Mouse (Mus musculus) MEL (cell line): ENCODE measurements around the gene Fto. TPM values are rescaled to one million over a fixed set of nuclear protein-coding genes. Genes with fewer than 3 reads are reported as not detected.

ENCODE experiments used
- DNase-seq: peaks from one replicate; pipeline ENCODE4 v3.0.0; 2011; ENCODE audit warnings: low read depth, low spot score
- H3K27ac ChIP-seq: 2 replicates; pipeline ENCODE4 v1.5.1; 2012; ENCODE audit warnings: low read depth, mild to moderate bottlenecking, control low read depth, low read length, moderate library complexity; ENCODE audit not compliant: control insufficient read depth
- H3K27me3 ChIP-seq, 2 experiments: fragments of 150-350 bp in 1 of 2; sonication (generic) in 1 of 2; 2 replicates each; pipeline ENCODE4 v1.6.1; 2012; ENCODE audit warnings: low read length in 2 of 2, mild to moderate bottlenecking in 2 of 2, improper control_type of control experiment in 1 of 2, moderate library complexity in 1 of 2; ENCODE audit not compliant: insufficient read depth in 2 of 2, control insufficient read depth in 1 of 2
- H3K36me3 ChIP-seq, 2 experiments: 2 replicates each; pipeline ENCODE4 v1.6.1; 2012 to 2014; ENCODE audit warnings: low read length in 2 of 2, improper control_type of control experiment in 1 of 2, inconsistent platforms in 1 of 2, mild to moderate bottlenecking in 1 of 2; ENCODE audit not compliant: insufficient read depth in 2 of 2, control insufficient read depth in 1 of 2
- H3K4me1 ChIP-seq, 2 experiments: fragments of 150-350 bp in 1 of 2; sonication (generic) in 1 of 2; 2 replicates each; pipeline ENCODE4 v1.6.1; 2012; ENCODE audit warnings: low read length in 2 of 2, improper control_type of control experiment in 1 of 2, mild to moderate bottlenecking in 1 of 2; ENCODE audit not compliant: insufficient read depth in 2 of 2, control insufficient read depth in 1 of 2
- H3K4me3 ChIP-seq, 2 experiments: fragments of 150-350 bp in 1 of 2; sonication (generic) in 1 of 2; 2 replicates each; pipeline ENCODE4 v1.5.1; 2012; ENCODE audit warnings: low read depth in 2 of 2, low read length in 2 of 2, mild to moderate bottlenecking in 2 of 2, moderate library complexity in 2 of 2, control low read depth in 1 of 2, improper control_type of control experiment in 1 of 2; ENCODE audit not compliant: control insufficient read depth in 1 of 2, insufficient read depth in 1 of 2
- H3K79me2 ChIP-seq: 2 replicates; pipeline ENCODE4 v1.6.1; 2012; ENCODE audit warnings: mild to moderate bottlenecking, low read length, moderate library complexity; ENCODE audit not compliant: control insufficient read depth, poor library complexity, insufficient read depth
- H3K9ac ChIP-seq: 2 replicates; pipeline ENCODE4 v1.6.1; 2012; ENCODE audit warnings: low read depth, mild to moderate bottlenecking, control low read depth, low read length, moderate library complexity; ENCODE audit not compliant: control insufficient read depth, poor library complexity, severe bottlenecking
- H3K9me3 ChIP-seq: fragments of 150-350 bp; sonication (generic); replicated peaks from 2 replicates; pipeline ENCODE4 v1.6.1; 2012; ENCODE audit warnings: mild to moderate bottlenecking, low read length, improper control_type of control experiment, moderate library complexity; ENCODE audit not compliant: insufficient read depth
- BHLHE40 ChIP-seq: IDR thresholded peaks from 2 replicates; pipeline ENCODE4 v1.6.1; 2012; ENCODE audit warnings: low read depth, mild to moderate bottlenecking, inconsistent platforms, low read length, improper control_type of control experiment, borderline replicate concordance
- CHD2 ChIP-seq: IDR thresholded peaks from 2 replicates; pipeline ENCODE4 v1.6.1; 2011; ENCODE audit warnings: low read length, improper control_type of control experiment
- ELF1 ChIP-seq: IDR thresholded peaks from 2 replicates; pipeline ENCODE4 v1.6.1; 2014; ENCODE audit warnings: low read depth, mild to moderate bottlenecking, inconsistent platforms, low read length, improper control_type of control experiment, moderate library complexity
- EP300 ChIP-seq, 2 experiments: IDR thresholded peaks; 2 replicates each; pipeline ENCODE4 v1.6.1; 2011; ENCODE audit warnings: improper control_type of control experiment in 2 of 2, low read length in 2 of 2, low read depth in 1 of 2, mild to moderate bottlenecking in 1 of 2
- ETS1 ChIP-seq: IDR thresholded peaks from 2 replicates; pipeline ENCODE4 v1.6.1; 2012; ENCODE audit warnings: low read depth, mild to moderate bottlenecking, inconsistent platforms, low read length, improper control_type of control experiment, moderate library complexity
- GABPA ChIP-seq: IDR thresholded peaks from 2 replicates; pipeline ENCODE4 v1.6.1; 2012; ENCODE audit warnings: low read depth, mild to moderate bottlenecking, inconsistent platforms, low read length, improper control_type of control experiment, moderate library complexity
- MAFK ChIP-seq: IDR thresholded peaks from 2 replicates; pipeline ENCODE4 v1.6.1; 2011; ENCODE audit warnings: low read depth, mild to moderate bottlenecking, low read length, improper control_type of control experiment, borderline replicate concordance
- MAX ChIP-seq: IDR thresholded peaks from 2 replicates; pipeline ENCODE4 v1.6.1; 2011; ENCODE audit warnings: low read length, improper control_type of control experiment
- MAZ ChIP-seq: IDR thresholded peaks from 2 replicates; pipeline ENCODE4 v1.6.1; 2012; ENCODE audit warnings: low read depth, mild to moderate bottlenecking, inconsistent platforms, low read length, improper control_type of control experiment
- MXI1 ChIP-seq: IDR thresholded peaks from 2 replicates; pipeline ENCODE4 v1.6.1; 2011; ENCODE audit warnings: mild to moderate bottlenecking, low read depth, low read length, improper control_type of control experiment
- NRF1 ChIP-seq: IDR thresholded peaks from 2 replicates; pipeline ENCODE4 v1.6.1; 2014; ENCODE audit warnings: low read depth, mild to moderate bottlenecking, inconsistent platforms, low read length, improper control_type of control experiment, moderate library complexity; ENCODE audit not compliant: poor library complexity, insufficient read depth, severe bottlenecking
- POLR2AphosphoS2 ChIP-seq: IDR thresholded peaks from 2 replicates; pipeline ENCODE4 v1.6.1; 2011; ENCODE audit warnings: low read length, improper control_type of control experiment
- RCOR1 ChIP-seq: IDR thresholded peaks from 2 replicates; pipeline ENCODE4 v1.6.1; 2012; ENCODE audit warnings: low read depth, mild to moderate bottlenecking, inconsistent platforms, low read length, improper control_type of control experiment
- SIN3A ChIP-seq: IDR thresholded peaks from 2 replicates; pipeline ENCODE4 v1.6.1; 2012; ENCODE audit warnings: low read length, improper control_type of control experiment, inconsistent platforms
- SMC3 ChIP-seq: IDR thresholded peaks from 2 replicates; pipeline ENCODE4 v1.6.1; 2011; ENCODE audit warnings: low read depth, low read length, improper control_type of control experiment
- TAL1 ChIP-seq: IDR thresholded peaks from 2 replicates; pipeline ENCODE4 v1.6.1; 2012; ENCODE audit warnings: mild to moderate bottlenecking, inconsistent platforms, low read length, moderate library complexity, mixed read lengths
- TBP ChIP-seq: IDR thresholded peaks from 2 replicates; pipeline ENCODE4 v1.8.0; 2011; ENCODE audit warnings: low read depth, low read length, improper control_type of control experiment
- USF1 ChIP-seq: IDR thresholded peaks from 2 replicates; pipeline ENCODE4 v1.6.1; 2014; ENCODE audit warnings: low read depth, mild to moderate bottlenecking, inconsistent platforms, low read length, improper control_type of control experiment, moderate library complexity
- USF2 ChIP-seq, 2 experiments: IDR thresholded peaks; 2 replicates each; pipeline ENCODE4 v1.6.1; 2011 to 2012; ENCODE audit warnings: improper control_type of control experiment in 2 of 2, low read length in 2 of 2, borderline replicate concordance in 1 of 2, inconsistent platforms in 1 of 2, low read depth in 1 of 2, mild to moderate bottlenecking in 1 of 2; ENCODE audit not compliant: insufficient read depth in 1 of 2
- ZC3H11A ChIP-seq: IDR thresholded peaks from 2 replicates; pipeline ENCODE4 v1.6.1; 2012; ENCODE audit warnings: low read depth, mild to moderate bottlenecking, inconsistent platforms, low read length, improper control_type of control experiment
- ZKSCAN1 ChIP-seq: IDR thresholded peaks from 2 replicates; pipeline ENCODE4 v1.6.1; 2012; ENCODE audit warnings: low read depth, mild to moderate bottlenecking, inconsistent platforms, low read length, improper control_type of control experiment, moderate library complexity
- polyA plus RNA-seq, 2 experiments: library from polyadenylated mRNA; stranded (reverse) in 1 of 2; unstranded in 1 of 2; fragments of >175 nt in 1 of 2; fragments of >200 nt in 1 of 2; gene quantifications; 2 replicates each; pipeline versions ENCODE4 v1.2.1 to v1.2.4; 2012; ENCODE audit warnings: low replicate concordance in 2 of 2, low read depth in 1 of 2; ENCODE audit not compliant: insufficient read length in 2 of 2, insufficient read depth in 1 of 2, missing spikeins in 1 of 2
- total RNA-seq: library from RNA; depleted of rRNA; stranded (reverse); fragments of 300-350 nt; gene quantifications from 2 replicates; pipeline ENCODE4 v1.2.3, GENCODE M21; 2012

Gene Fto
- total and polyA plus RNA-seq, 3 experiments = 13.5 to 41.1 TPM; not detected in 1

GRCm38 (mm10) chr8:91709768-91710167 is 396.4 kb downstream of the Fto start:
- H3K36me3 ChIP-seq = no peaks in the 10 kb centered on the region
- no peak overlapping the region for H3K9ac ChIP-seq
- DNase-seq = no peak
- H3K4me3 ChIP-seq = no peak overlapping the region
- H3K27ac ChIP-seq = no peak overlapping the region
- no peaks in the 10 kb centered on the region for H3K4me1 ChIP-seq
- H3K9me3 ChIP-seq = no peaks in the 10 kb centered on the region
- H3K27me3 ChIP-seq = no peaks in the 10 kb centered on the region
- no peaks in the 10 kb centered on the region for H3K79me2 ChIP-seq
- TF ChIP-seq NRF1 = no peak
- TF ChIP-seq MXI1 = no peak
- no peak for TF ChIP-seq ZC3H11A
- TF ChIP-seq RCOR1 = no peak
- TF ChIP-seq CHD2 = no peak
- no peak for TF ChIP-seq USF1
- TF ChIP-seq TBP = no peak
- no peak for TF ChIP-seq MAFK
- TF ChIP-seq TAL1 = no peak
- TF ChIP-seq ELF1 = no peak
- TF ChIP-seq BHLHE40 = no peak

DNA sequence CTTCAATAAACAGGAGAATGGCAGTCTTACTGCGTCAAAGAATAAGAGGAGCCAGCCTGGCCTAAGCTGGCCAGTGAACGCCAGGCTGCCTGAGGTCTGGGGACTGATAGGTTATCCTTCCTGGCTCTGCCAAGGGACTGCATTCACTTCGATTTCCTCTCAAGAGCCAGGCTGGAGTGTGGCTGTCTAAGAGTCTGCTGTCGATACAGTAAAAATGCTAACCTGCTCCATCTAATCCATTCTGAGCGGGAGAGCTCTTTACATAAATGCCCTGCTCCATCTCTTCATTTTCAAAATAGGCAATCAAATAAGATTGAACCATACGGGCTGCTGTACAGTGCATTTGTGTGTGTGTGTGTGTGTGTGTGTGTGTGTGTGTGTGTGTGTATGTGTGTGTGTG is 397.9 kb downstream of the Fto start:
- Histone ChIP-seq H3K27me3 (no peaks in the 10 kb centered on the region), H3K9me3 (no peaks in the 10 kb centered on the region)

More for the DNA sequence above, 397.9 kb downstream of the Fto start:
- Histone ChIP-seq H3K27ac (no peak overlapping the region), H3K36me3 (no peaks in the 10 kb centered on the region), H3K4me3 (no peak overlapping the region), H3K4me1 (no peaks in the 10 kb centered on the region), H3K9ac (no peak overlapping the region), H3K79me2 (no peaks in the 10 kb centered on the region)
- no peak for DNase-seq
- TF ChIP-seq TAL1 (no peak), ETS1 (no peak), GABPA (no peak), ZC3H11A (no peak), MAFK (no peak), BHLHE40 (no peak), POLR2AphosphoS2 (no peak), RCOR1 (no peak), USF2 (IDR thresholded peaks at IDR 0.05; ENCODE audit: borderline replicate concordance in 1 of 2, insufficient read depth in 1 of 2, low read depth in 1 of 2, low read length in 2 of 2) (no peak), USF1 (no peak), MXI1 (no peak), ZKSCAN1 (no peak), SMC3 (no peak), MAZ (no peak), MAX (no peak), NRF1 (no peak), EP300 (IDR thresholded peaks at IDR 0.05; ENCODE audit: low read depth in 1 of 2, low read length in 2 of 2) (no peak), SIN3A (no peak)
